Mouse (Mus musculus) kidney, adult 18-20 months (tissue): ENCODE data around the gene Ttc7b.
A peak's percentile ranks its signal among the peaks of the same experiment; 100 is the strongest.

Experiments used
- DNase-seq: peaks from one replicate; pipeline ENCODE4 v3.0.0; 2021

Ttc7b gene

DNA sequence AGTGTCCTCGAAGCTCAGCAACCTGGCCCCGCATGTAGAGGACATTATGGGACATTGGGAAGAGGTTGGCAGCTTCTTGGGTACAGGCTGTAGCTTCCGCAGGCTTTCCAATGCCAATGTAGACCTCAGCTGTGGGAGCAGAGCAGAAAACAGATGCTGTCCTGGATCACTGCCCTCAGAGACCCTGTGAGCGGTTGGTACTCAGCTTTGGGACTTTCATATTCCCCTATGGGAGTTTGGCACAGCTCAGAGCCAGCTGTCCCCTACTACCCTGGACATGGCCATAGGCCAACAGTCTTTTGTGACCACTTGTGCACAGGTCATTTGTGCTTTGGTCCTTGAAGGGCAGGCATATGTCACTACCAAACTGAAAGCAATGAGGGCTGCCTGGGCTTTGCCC, 195.0 kb downstream of the Ttc7b start:
- DNase-seq = no peak

- DNase-seq = no peak
These were observed 195.4 kb downstream of the Ttc7b start for GRCm38 (mm10) chr12:100325212-100325611.

- DNase-seq = no peak
These were observed 197.0 kb downstream of the Ttc7b start for GRCm38 (mm10) chr12:100323641-100324040.

GRCm38 (mm10) chr12:100322225-100322624, 198.4 kb downstream of the Ttc7b start:
- DNase-seq = no peak

DNA sequence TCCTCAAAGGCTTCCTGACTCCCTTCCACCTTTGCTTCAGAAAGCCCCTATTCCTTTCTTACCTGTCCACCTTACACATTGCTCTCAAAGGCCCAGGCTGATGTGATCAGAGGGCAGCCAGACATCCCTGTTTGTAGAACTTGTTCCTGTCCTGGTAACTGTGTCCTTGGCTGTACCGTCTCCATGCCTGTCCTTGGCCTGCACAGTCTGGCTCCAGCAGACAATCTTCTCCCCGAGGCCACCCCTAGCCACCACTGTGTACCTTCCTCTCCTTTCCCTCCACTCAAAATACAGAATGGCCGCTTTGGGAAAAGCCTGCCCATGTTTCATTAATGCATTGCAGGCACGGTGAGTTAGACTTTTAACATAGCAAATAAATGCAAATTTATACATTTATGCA, 199.1 kb downstream of the Ttc7b start:
- DNase-seq = no peak

GRCm38 (mm10) chr12:100319746-100320145, 200.9 kb downstream of the Ttc7b start:
- DNase-seq = no peak

DNA sequence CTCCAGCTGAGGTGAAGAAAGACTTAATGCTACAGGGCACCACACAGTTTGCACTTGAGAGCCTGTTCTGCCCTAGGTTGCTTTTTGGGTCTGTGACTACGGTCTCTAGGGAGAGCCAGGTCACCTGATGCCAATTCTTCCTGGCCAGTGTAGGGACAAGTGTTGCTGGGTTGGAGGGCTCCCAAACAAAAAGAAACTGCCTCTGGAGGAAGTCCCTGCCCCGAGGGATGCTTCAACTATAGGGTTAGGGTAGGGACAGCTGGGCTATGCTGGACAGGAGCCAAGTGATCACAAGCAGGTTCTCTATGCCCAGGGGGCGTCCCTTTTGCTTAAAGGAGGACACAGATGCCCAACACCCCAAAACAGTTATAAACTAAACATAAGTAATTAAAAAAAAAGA, 202.7 kb downstream of the Ttc7b start:
- no peak for DNase-seq

DNA sequence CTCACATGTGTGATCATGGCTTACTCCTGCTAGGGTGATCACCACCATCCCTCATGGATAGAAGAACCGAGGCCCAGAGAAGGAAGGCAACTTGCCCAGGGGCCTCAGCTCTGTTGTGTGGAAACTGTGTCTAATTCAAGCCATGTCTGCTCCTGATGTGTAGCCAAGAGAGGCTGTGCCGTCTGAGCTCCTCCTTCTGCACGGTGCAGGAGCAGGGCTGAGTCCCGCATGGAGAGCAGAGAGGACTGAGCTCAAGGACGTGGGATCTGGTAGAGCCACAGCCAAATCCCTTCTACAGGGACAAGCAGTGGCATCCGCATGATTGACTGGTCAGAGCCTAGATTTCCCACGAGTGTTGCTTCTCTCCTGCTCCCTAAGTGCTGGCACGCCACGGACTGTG, 204.5 kb downstream of the Ttc7b start:
- no peak for DNase-seq

- no peak for DNase-seq
These were observed 205.3 kb downstream of the Ttc7b start for GRCm38 (mm10) chr12:100315119-100315885.

GRCm38 (mm10) chr12:100313785-100314375, 206.7 kb downstream of the Ttc7b start:
- DNase-seq = no peak

- no peak for DNase-seq
These were observed 207.4 kb downstream of the Ttc7b start for GRCm38 (mm10) chr12:100313209-100313608.

DNA sequence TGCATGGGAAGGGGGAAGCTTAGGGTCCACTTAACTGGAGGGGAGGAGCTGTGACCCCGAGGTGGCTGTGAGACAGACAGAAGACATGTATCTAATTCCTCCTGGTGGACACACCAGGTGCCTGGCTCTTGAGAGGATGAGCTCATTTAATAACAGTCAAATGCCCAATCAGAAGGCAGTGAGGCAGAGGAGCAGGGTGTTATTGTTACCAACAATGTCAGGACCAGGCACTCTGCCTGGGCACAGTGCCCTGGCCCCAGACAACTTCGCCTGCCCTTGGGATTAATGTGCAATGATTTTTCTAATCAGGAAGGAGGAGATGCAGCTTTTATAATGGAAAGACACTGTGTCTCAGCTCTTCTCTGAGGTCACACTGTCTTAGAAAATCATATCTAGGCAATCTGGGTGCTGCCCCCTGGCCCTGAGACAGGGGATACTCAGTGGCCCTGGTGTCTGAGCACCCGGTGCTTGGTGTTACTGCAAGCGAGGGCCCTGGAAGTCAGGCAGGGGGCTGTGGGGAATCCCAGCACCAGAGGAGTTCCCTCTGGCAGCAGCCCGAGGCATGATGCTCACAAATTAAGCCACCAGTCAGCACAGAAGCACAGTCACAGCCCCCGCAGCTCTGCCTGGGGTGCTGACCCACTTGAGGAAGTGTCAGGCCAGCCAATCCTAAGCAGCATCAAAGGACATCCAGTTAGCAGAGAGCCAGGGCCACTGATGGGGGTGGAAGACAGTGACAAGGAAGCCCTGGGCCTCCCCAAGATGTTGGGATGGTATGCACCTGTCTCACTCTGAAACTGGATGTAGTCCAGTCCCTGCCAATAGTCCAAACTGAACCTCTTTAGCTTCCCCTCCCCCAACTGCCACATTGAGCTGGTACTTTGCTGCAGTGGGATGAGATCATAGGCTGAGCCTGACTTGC, 209.9 kb downstream of the Ttc7b start:
- no peak for DNase-seq

GRCm38 (mm10) chr12:100309201-100309600, 211.4 kb downstream of the Ttc7b start:
- DNase-seq = no peak

DNA sequence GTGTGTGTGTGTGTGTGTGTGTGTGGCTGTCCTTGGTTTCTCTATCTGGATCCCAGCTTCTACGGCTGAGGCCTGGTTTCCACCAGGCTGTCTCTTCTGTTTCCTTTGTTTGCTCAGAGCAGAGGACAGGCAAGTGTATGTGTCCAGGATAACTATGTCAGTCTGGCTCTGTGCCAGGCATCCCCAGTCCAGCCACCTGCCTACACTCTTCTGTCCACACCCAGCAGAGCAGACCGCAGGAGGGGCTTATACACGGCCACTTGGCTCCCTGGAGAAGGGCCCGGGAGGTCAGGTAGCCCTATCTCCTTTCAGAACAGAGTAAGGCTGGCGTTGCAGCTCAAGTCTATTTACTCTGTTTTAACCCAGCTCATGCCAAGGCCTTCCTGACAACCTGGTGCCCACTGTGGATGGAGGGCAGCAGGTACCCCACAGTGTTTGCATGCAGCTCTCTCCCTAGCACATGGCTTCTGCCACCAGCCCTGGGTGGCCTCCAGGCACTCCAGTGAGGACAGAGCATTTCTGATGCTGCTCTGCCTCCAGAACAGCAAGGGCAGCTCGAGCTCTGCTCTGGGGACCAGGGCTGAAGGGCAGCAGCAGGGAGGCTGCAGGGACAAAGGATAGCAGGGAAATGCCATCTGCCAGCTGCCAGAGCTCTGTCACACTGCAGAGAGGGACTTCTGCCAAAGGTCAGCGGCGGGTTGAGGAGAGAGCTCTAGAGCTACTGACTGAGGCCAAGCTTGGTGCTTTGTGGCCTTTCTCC, 212.9 kb downstream of the Ttc7b start:
- no peak for DNase-seq

- no peak for DNase-seq
These were observed 214.3 kb downstream of the Ttc7b start for GRCm38 (mm10) chr12:100306336-100306735.

- DNase-seq = no peak
These were observed 215.5 kb downstream of the Ttc7b start for GRCm38 (mm10) chr12:100305051-100305673.

GRCm38 (mm10) chr12:100304280-100304679, 216.3 kb downstream of the Ttc7b start:
- no peak for DNase-seq

DNA sequence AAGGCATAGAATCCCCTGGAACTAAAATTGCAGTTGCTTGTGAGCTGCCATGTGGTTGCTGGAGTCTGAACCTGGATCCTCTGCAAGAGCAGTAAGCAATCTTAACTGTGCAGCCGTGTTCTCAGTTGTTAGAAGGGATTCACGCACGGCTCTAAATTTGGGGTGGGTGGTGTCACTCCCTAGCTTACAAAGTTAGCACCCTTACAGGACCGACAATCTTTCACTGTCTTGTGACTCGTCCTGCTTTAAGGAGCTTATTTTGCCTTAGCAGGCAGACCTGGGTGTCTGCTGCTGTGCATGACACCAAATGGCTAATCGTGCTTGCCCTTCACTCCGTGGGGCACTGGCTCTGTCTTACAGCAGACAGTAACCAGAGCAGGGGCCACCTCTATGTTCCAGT, 217.5 kb downstream of the Ttc7b start:
- no peak for DNase-seq

DNA sequence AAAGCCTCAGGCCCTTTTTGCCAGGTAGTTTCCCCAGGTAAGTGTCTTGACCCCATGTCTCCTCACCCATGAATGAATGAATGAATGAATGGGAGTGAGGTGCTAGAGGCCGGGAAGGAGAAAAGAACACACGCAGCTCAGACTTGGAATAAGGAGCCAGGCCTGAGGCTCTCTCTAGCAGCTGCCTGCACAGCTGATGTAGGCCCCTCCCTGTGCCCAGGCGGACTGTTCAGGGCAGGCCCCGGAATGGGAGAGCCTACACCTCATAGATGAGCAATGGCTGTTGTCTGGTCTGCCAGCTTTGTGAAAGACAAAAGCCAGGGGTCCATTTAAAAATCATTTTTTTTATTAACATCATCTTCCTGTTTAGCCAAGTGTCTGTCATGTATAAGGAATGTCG, 220.2 kb downstream of the Ttc7b start:
- no peak for DNase-seq

- DNase-seq = peak; percentile 29
These were observed 221.3 kb downstream of the Ttc7b start for GRCm38 (mm10) chr12:100299322-100299726.

DNA sequence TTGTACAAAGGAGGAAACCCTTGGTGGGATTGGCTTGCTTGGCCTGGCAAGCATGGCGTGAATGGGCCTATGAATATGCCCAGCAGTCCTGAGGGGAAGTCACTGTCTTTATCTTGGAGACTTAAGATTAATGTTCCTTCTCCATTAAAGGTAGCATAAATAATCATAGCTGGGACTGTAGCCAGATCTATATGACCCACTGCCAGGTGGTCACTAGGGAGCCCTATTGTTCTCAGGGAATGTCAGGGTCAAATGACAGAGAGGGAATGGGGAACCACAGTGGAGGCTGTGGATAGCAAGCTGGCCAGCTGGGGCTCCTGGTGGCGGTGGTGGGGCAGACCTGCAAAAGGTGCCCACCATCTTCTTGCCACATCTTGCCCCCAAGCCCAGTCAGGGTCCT, 221.8 kb downstream of the Ttc7b start:
- no peak for DNase-seq

DNA sequence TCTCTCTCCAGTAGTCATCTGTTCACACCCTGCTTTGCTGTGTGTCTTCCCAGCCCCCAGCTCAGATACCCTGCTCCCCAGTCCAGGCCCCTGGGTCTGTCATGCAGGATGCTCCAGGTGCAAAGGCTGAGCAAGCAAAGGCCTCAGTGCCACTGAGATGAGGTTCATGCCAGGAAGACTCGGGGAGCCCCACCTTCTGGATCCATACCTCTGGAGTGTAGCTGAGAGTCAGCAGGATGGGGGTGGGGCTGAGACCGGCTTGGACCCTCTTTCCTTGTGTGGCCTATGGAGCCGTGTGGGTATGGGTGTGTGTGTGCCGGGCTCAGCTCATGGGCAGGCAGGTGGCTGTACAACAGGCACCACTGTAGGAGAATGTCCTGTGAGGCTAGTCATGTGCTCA, 222.7 kb downstream of the Ttc7b start:
- no peak for DNase-seq
